Mouse (Mus musculus) macrophage (primary cell): ENCODE data around the gene Klhl5. TPM values are rescaled to one million over a fixed set of nuclear protein-coding genes. Genes with fewer than 3 reads are reported as not detected.
A peak's percentile ranks its signal among the peaks of the same experiment; 100 is the strongest.

Experiments
- H3K27ac ChIP-seq: fragments of 350-480 bp; formaldehyde crosslinking; 2 replicates; pipeline ENCODE4 v1.9.0; 2021
- H3K36me3 ChIP-seq: fragments of 350-480 bp; formaldehyde crosslinking; 2 replicates; pipeline ENCODE4 v1.9.0; 2021; ENCODE audit errors: inconsistent target
- H3K4me3 ChIP-seq: fragments of 350-480 bp; formaldehyde crosslinking; 2 replicates; pipeline ENCODE4 v1.9.0; 2021; ENCODE audit errors: inconsistent target
- H3K79me2 ChIP-seq: fragments of 350-480 bp; formaldehyde crosslinking; 2 replicates; pipeline ENCODE4 v1.9.0; 2021; ENCODE audit errors: inconsistent target
- WGBS: methylation state at CpG from one replicate; pipeline ENCODE4 v1.1.7; 2026; ENCODE audit warnings: inconsistent platforms; ENCODE audit not compliant: missing documents; 5-methylcytosine and 5-hydroxymethylcytosine counted together
- polyA plus RNA-seq: library from polyadenylated mRNA; stranded (reverse); fragments of 250-400 nt; gene quantifications from 3 replicates; pipeline ENCODE4 v1.2.4, GENCODE M21; 2018; ENCODE audit warnings: inconsistent platforms

Gene Klhl5
- polyA plus RNA-seq, 1 experiment from 2014 or later, result 46.4 TPM

- H3K27ac ChIP-seq, result no peak overlapping the region
- no peak overlapping the region for H3K4me3 ChIP-seq
- H3K79me2 ChIP-seq, result peaks cover 98% of the 10 kb centered on the region
- H3K36me3 ChIP-seq, result no peaks in the 10 kb centered on the region
- 49% methylated on average over 6 of the region's 6 CpGs for WGBS
These were observed 20.8 kb upstream of the Klhl5 start for GRCm38 (mm10) chr5:65086522-65086921.

- Histone ChIP-seq H3K36me3 (no peaks in the 10 kb centered on the region), H3K4me3 (no peak overlapping the region), H3K27ac (no peak overlapping the region), H3K79me2 (peaks cover 66% of the 10 kb centered on the region)
- WGBS, result 36% methylated on average over 3 of the region's 3 CpGs
These were observed 17.6 kb upstream of the Klhl5 start for GRCm38 (mm10) chr5:65089707-65090106.

- peaks cover 50% of the 10 kb centered on the region for H3K79me2 ChIP-seq
- 24% methylated on average over 11 of the region's 11 CpGs for WGBS
- H3K36me3 ChIP-seq, result no peaks in the 10 kb centered on the region
- peak overlapping the region; percentile 67 for H3K27ac ChIP-seq
- peak overlapping the region; percentile 45 for H3K4me3 ChIP-seq
These were observed 16.0 kb upstream of the Klhl5 start for GRCm38 (mm10) chr5:65091184-65091858.

GRCm38 (mm10) chr5:65091921-65092320 lies 15.4 kb upstream of the Klhl5 start, which contains the start of gene Tmem156:
TSS of gene Tmem156 (minus strand) at chr5:65092132.
- Histone ChIP-seq H3K79me2 (peaks cover 45% of the 10 kb centered on the region), H3K27ac (peak within 1 kb of the TSS; percentile 67), H3K4me3 (peak within 1 kb of the TSS; percentile 45), H3K36me3 (no peaks in the 10 kb centered on the region)
- 9% methylated on average over 5 of the region's 5 CpGs for WGBS

- H3K36me3 ChIP-seq, result no peaks in the 10 kb centered on the region
- H3K27ac ChIP-seq, result no peak overlapping the region
- peaks cover 27% of the 10 kb centered on the region for H3K79me2 ChIP-seq
- H3K4me3 ChIP-seq, result no peak overlapping the region
These were observed 13.6 kb upstream of the Klhl5 start for GRCm38 (mm10) chr5:65093769-65094168.

- 91% methylated on average over 7 of the region's 7 CpGs for WGBS
- Histone ChIP-seq H3K36me3 (no peaks in the 10 kb centered on the region), H3K79me2 (peaks cover 14% of the 10 kb centered on the region), H3K4me3 (no peak overlapping the region), H3K27ac (no peak overlapping the region)
These were observed 12.3 kb upstream of the Klhl5 start for GRCm38 (mm10) chr5:65094902-65095545.

GRCm38 (mm10) chr5:65096082-65096481 lies 11.3 kb upstream of the Klhl5 start:
- Histone ChIP-seq H3K36me3 (no peaks in the 10 kb centered on the region), H3K4me3 (no peak overlapping the region), H3K27ac (no peak overlapping the region), H3K79me2 (peaks cover 3% of the 10 kb centered on the region)
- WGBS, result 79% methylated on average over 3 of the region's 3 CpGs

GRCm38 (mm10) chr5:65096805-65097204 lies 10.5 kb upstream of the Klhl5 start:
- no peaks in the 10 kb centered on the region for H3K36me3 ChIP-seq
- H3K79me2 ChIP-seq, result no peaks in the 10 kb centered on the region
- H3K27ac ChIP-seq, result no peak overlapping the region
- no peak overlapping the region for H3K4me3 ChIP-seq
- WGBS, result 79% methylated on average over 2 of the region's 3 CpGs

- H3K4me3 ChIP-seq, result no peak overlapping the region
- WGBS, result 93% methylated on average over 5 of the region's 5 CpGs
- H3K27ac ChIP-seq, result no peak overlapping the region
- no peaks in the 10 kb centered on the region for H3K36me3 ChIP-seq
- H3K79me2 ChIP-seq, result no peaks in the 10 kb centered on the region
These were observed 9.9 kb upstream of the Klhl5 start for GRCm38 (mm10) chr5:65097457-65097856.

- H3K79me2 ChIP-seq, result no peaks in the 10 kb centered on the region
- WGBS, result 95% methylated on average over 9 of the region's 11 CpGs
- no peak overlapping the region for H3K27ac ChIP-seq
- no peak overlapping the region for H3K4me3 ChIP-seq
- no peaks in the 10 kb centered on the region for H3K36me3 ChIP-seq
These were observed 7.3 kb upstream of the Klhl5 start for GRCm38 (mm10) chr5:65100002-65100401.

- 24% methylated on average over 5 of the region's 5 CpGs for WGBS
- H3K27ac ChIP-seq, result no peak overlapping the region
- H3K36me3 ChIP-seq, result no peaks in the 10 kb centered on the region
- H3K79me2 ChIP-seq, result no peaks in the 10 kb centered on the region
- no peak overlapping the region for H3K4me3 ChIP-seq
These were observed 6.1 kb upstream of the Klhl5 start for GRCm38 (mm10) chr5:65101209-65101608.

GRCm38 (mm10) chr5:65101621-65102020 lies 5.7 kb upstream of the Klhl5 start:
- H3K36me3 ChIP-seq, result no peaks in the 10 kb centered on the region
- H3K27ac ChIP-seq, result peak overlapping the region; percentile 56
- no peaks in the 10 kb centered on the region for H3K79me2 ChIP-seq
- H3K4me3 ChIP-seq, result no peak overlapping the region
- WGBS, result 23% methylated on average over 6 of the region's 6 CpGs

- Histone ChIP-seq H3K79me2 (no peaks in the 10 kb centered on the region), H3K36me3 (no peaks in the 10 kb centered on the region), H3K4me3 (no peak overlapping the region), H3K27ac (peak overlapping the region; percentile 56)
- 36% methylated on average over 3 of the region's 3 CpGs for WGBS
These were observed 5.2 kb upstream of the Klhl5 start for GRCm38 (mm10) chr5:65102026-65102640.

GRCm38 (mm10) chr5:65102641-65103042 lies 4.7 kb upstream of the Klhl5 start:
- WGBS, result under 1% methylated on average over 8 of the region's 10 CpGs
- no peak overlapping the region for H3K4me3 ChIP-seq
- H3K27ac ChIP-seq, result peak overlapping the region; percentile 56
- H3K36me3 ChIP-seq, result no peaks in the 10 kb centered on the region
- H3K79me2 ChIP-seq, result no peaks in the 10 kb centered on the region

- Histone ChIP-seq H3K36me3 (no peaks in the 10 kb centered on the region), H3K79me2 (peaks cover 48% of the 10 kb centered on the region), H3K4me3 (peak overlapping the region; percentile 38), H3K27ac (peak overlapping the region; percentile 45)
- WGBS, result under 1% methylated on average over 28 of the region's 42 CpGs
These were observed 564 bp downstream of the Klhl5 start for GRCm38 (mm10) chr5:65107773-65108432.
